Mouse (Mus musculus) hindbrain, embryonic 13.5 days (tissue): Measurements from ENCODE around the gene Utp4. TPM values are rescaled to one million over a fixed set of nuclear protein-coding genes. Genes with fewer than 3 reads are reported as not detected.

Experiments used
- ATAC-seq: fragments of 200-750 bp; cut with Nextera tagmentation; 2 replicates; pipeline ENCODE4 v1.8.0; 2017; ENCODE audit warnings: moderate TSS enrichment; ENCODE audit not compliant: low FRiP score
- H3K27ac ChIP-seq: fragments of 300-500 bp; sonication (generic); 2 replicates; pipeline ENCODE4 v1.5.1; 2015; ENCODE audit warnings: inconsistent platforms, mild to moderate bottlenecking, moderate library complexity
- H3K27me3 ChIP-seq: fragments of 300-500 bp; sonication (generic); 2 replicates; pipeline ENCODE4 v1.6.1; 2015; ENCODE audit warnings: mild to moderate bottlenecking, inconsistent platforms
- H3K36me3 ChIP-seq: fragments of 300-500 bp; sonication (generic); 2 replicates; pipeline ENCODE4 v1.6.1; 2015; ENCODE audit warnings: mild to moderate bottlenecking, inconsistent platforms
- H3K4me1 ChIP-seq: fragments of 300-500 bp; sonication (generic); replicated peaks from 2 replicates; pipeline ENCODE4 v1.6.1; 2015; ENCODE audit warnings: inconsistent platforms
- H3K4me2 ChIP-seq: fragments of 300-500 bp; sonication (generic); 2 replicates; pipeline ENCODE4 v1.6.1; 2015; ENCODE audit warnings: inconsistent platforms, mild to moderate bottlenecking, moderate library complexity
- H3K4me3 ChIP-seq: fragments of 300-500 bp; sonication (generic); 2 replicates; pipeline ENCODE4 v1.5.1; 2015; ENCODE audit warnings: mild to moderate bottlenecking, inconsistent platforms
- H3K9ac ChIP-seq: fragments of 300-500 bp; sonication (generic); 2 replicates; pipeline ENCODE4 v1.6.1; 2015; ENCODE audit warnings: mild to moderate bottlenecking, inconsistent platforms
- H3K9me3 ChIP-seq: fragments of 300-500 bp; sonication (generic); 2 replicates; pipeline ENCODE4 v1.6.1; 2016; ENCODE audit warnings: inconsistent platforms
- WGBS: fragments of 180-500 bp; shearing (Covaris S2); methylation state at CpG from one replicate; pipeline ENCODE4 v1.1.7; 2015; 5-methylcytosine and 5-hydroxymethylcytosine counted together
- polyA plus RNA-seq: library from polyadenylated mRNA; unstranded; fragments of >200 nt; fragmentation: Nextera tagmentation; extraction: Ambion mirVana; gene quantifications from 2 replicates; pipeline ENCODE4 v1.2.1, GENCODE M21; 2015

Utp4 gene
- 45.5 and 47.3 TPM in 2 replicates for polyA plus RNA-seq

DNA sequence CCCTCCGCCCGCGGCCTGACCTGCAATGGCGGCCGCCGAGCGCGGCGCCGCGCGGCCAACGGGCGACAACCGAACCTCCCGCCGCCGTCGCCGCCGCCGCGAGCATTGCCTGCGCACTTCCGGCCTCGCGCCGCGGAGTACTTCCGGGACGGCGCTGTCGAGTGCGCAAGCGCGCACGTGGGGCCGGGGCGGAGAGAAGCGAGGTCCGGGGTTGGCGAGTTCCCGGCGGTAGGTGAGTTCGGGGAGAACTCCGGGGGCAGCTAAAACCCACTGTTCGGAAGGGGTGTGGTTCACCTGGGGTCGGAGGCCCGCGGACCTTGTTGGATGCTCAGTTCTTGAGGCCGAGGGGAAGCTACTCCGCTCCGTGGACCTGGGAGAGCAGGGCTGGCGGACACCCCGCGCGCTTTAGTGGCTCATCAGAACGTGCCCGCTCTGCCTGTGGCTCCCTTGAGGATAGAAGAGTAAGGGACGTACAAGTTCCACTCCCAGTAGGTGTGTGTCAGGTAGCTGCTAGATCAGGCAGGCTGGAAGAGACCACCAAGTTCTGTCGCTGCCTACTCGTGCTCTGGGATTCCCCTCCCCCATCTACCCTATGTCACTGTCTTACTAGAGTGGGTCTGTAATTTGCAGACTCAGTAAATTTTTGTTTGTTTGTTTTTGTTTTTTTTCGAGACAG, at the start of gene Utp4:
Gene Utp4 (plus strand): TSS at position 156 of the 676 bp plus-strand sequence.
- peak; percentile 95 for ATAC-seq
- Histone ChIP-seq H3K9ac (peak within 1 kb of the TSS; percentile 96), H3K36me3 (peaks cover 33% of the 10 kb centered on the region), H3K4me3 (peak within 1 kb of the TSS; percentile 89), H3K27me3 (no peaks in the 10 kb centered on the region), H3K4me1 (peaks cover 22% of the 10 kb centered on the region), H3K27ac (peak within 1 kb of the TSS; percentile 97), H3K9me3 (no peaks in the 10 kb centered on the region), H3K4me2 (peak within 1 kb of the TSS; percentile 80)
- under 1% methylated on average over 49 of the region's 63 CpGs for whole genome bisulfite sequencing

- Histone ChIP-seq H3K4me2 (no peak overlapping the region), H3K36me3 (peaks cover 10% of the 10 kb centered on the region), H3K4me3 (no peak overlapping the region), H3K27me3 (no peaks in the 10 kb centered on the region), H3K9me3 (no peaks in the 10 kb centered on the region), H3K27ac (no peak overlapping the region), H3K9ac (no peak overlapping the region), H3K4me1 (peaks cover 7% of the 10 kb centered on the region)
- 91% methylated on average over 10 of the region's 10 CpGs for WGBS
- no peak for ATAC-seq
Observed at GRCm38 (mm10) chr8:106850034-106850433, 43.4 kb upstream of the Utp4 start.

- ATAC-seq: no peak
- Histone ChIP-seq H3K4me1 (peaks cover 9% of the 10 kb centered on the region), H3K9me3 (no peaks in the 10 kb centered on the region), H3K27me3 (no peaks in the 10 kb centered on the region), H3K36me3 (peaks cover 10% of the 10 kb centered on the region), H3K27ac (no peak overlapping the region), H3K4me3 (no peak overlapping the region), H3K4me2 (no peak overlapping the region), H3K9ac (peak overlapping the region; percentile 39; the same call in 1 of the 2 replicates)
- WGBS: 50% methylated on average over 8 of the region's 8 CpGs
Observed at GRCm38 (mm10) chr8:106854534-106855241, 38.7 kb upstream of the Utp4 start.

DNA sequence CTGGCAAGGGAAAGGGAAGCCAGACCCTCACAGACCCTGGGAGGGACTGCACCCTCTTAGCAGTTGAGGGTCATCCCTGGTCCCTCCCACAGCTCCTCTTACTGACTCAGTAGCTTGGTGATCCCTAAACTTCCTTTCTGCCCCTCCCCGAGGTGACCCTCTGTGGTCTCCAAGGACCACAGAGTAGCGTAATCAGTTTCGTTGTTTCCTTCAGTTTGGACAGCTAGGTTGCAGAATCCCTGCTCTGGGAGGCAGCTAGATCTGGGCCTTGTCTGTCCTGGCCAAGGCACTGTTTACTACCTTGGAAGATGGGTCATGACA, 38.2 kb upstream of the Utp4 start:
- ATAC-seq: no peak
- H3K4me2 ChIP-seq: no peak overlapping the region
- no peak overlapping the region for H3K27ac ChIP-seq
- no peak overlapping the region for H3K4me3 ChIP-seq
- peaks cover 8% of the 10 kb centered on the region for H3K36me3 ChIP-seq
- WGBS: 89% methylated on average over 3 of the region's 3 CpGs
- no peaks in the 10 kb centered on the region for H3K27me3 ChIP-seq
- no peaks in the 10 kb centered on the region for H3K9me3 ChIP-seq
- H3K9ac ChIP-seq: 0 out of 2 replicates have a peak overlapping the region, but pooled peaks have one; percentile 39
- H3K4me1 ChIP-seq: peaks cover 9% of the 10 kb centered on the region

DNA sequence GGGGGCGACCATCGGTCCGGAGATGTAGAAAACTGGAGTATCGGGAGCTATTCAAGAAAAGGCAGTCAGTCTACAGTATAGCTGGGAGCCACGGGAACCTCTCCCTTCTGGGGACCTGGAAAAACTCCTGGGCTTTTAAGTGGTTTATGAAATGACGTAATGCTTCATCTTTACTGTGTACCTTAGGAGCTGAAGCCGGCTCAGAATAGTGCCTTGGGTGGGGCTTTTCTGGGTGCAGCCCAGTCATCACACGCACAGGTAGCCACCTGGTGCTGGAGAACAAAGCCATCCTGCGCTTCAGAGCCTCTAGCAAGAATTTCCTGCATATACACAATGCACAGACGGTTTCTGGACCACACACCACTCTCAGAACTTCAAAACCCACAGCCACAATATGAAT, 30.6 kb upstream of the Utp4 start:
- H3K27me3 ChIP-seq: peaks cover 8% of the 10 kb centered on the region; the same call in 1 of the 2 replicates
- no peak overlapping the region for H3K4me2 ChIP-seq
- 93% methylated on average over 10 of the region's 10 CpGs for WGBS
- H3K4me1 ChIP-seq: no peaks in the 10 kb centered on the region
- H3K9me3 ChIP-seq: no peaks in the 10 kb centered on the region
- H3K4me3 ChIP-seq: no peak overlapping the region
- H3K9ac ChIP-seq: no peak overlapping the region
- no peak overlapping the region for H3K27ac ChIP-seq
- no peaks in the 10 kb centered on the region for H3K36me3 ChIP-seq
- no peak for ATAC-seq

DNA sequence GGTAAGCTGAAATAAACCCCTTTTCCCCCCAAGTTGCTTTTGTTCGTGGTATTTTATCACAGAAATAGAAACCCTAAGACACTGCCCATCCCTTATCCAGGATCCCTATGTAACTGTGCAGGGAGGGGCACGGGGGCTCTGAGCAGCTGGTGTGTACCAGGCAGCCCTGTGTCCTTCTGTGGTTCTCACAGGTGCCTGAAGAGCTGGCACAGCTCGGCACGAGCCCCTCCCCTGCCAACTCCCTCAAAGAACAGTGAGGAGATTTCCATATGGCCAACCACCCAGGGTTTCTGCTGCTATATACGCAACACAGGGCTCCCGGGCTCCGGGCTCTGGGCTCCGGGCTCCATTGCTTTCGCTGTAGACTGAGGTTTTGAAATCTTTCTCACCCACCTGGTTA, 28.1 kb upstream of the Utp4 start:
- Histone ChIP-seq H3K27me3 (peaks cover 33% of the 10 kb centered on the region), H3K36me3 (no peaks in the 10 kb centered on the region), H3K27ac (no peak overlapping the region), H3K9me3 (no peaks in the 10 kb centered on the region), H3K4me1 (peaks cover 6% of the 10 kb centered on the region), H3K4me3 (no peak overlapping the region), H3K4me2 (no peak overlapping the region), H3K9ac (no peak overlapping the region)
- 82% methylated on average over 9 of the region's 9 CpGs for WGBS
- ATAC-seq: no peak

DNA sequence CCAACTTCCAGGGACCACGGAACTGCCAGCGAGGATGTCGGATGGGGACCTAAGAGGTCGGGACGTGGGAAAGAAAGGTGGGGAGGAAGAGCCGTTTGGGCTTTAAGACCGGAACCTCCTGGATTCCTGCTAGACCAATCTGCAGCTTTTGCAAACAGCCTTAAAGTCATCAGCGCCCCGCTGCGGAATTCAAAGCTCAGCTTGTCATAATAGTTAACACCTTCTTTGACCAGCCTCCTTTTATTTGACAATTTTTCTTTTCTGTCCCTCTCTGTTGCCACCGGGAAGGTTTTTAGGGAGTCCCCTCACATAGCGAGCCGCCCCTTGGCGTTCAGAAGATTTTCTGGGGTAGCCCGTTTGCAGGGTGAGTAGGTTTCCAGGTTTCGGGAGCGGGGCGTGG, 23.4 kb upstream of the Utp4 start, which contains the start of gene Has3:
Gene Has3 (plus strand): TSS at position 192 of the 400 bp plus-strand sequence.
- Histone ChIP-seq H3K4me1 (peaks cover 35% of the 10 kb centered on the region), H3K9me3 (no peaks in the 10 kb centered on the region), H3K27me3 (peaks cover 64% of the 10 kb centered on the region), H3K27ac (peak within 1 kb of the TSS; percentile 71), H3K4me3 (peak within 1 kb of the TSS; percentile 68), H3K9ac (peak within 1 kb of the TSS; percentile 83), H3K36me3 (peaks cover 12% of the 10 kb centered on the region), H3K4me2 (peak within 1 kb of the TSS; percentile 96)
- no peak for ATAC-seq
- under 1% methylated on average over 18 of the region's 18 CpGs for WGBS

DNA sequence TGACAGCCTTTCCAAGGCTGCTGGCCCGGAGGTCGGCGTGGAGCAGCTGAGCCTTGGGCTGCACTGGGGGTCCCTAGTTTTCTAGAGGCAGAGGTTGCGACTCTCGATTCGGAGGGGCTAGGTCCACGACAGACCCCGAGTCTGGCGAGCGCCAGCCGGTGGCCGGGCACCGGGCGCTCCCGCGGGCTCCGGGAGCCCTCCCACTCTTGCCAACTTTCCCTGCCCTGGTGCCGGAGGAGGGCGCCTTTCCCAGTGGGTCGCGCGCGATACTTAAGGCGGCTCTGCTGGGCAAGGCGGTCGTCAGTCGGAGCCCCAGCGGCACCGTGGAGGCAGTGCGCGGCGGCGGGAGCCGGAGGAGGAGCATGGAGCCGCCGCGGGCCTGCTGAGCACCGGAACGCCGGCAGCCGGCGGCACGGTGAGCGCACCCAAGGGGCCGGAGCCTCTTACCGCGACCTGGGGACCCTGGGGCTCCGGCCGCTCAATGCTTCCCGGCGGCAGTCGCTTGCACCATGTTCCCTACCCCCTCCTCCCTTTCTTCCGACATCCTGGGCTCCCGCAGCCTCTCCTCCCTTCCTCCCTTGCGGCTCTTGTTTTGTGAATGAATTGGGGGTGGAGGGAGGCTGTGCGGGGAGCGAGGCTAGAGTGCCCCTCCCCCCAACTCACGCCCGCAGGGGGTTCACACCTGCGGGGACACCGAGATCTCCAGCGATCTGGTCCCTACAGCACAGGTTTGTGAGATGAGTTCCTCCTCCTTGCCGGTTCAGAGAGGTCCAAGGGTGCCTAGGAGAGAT, 22.7 kb upstream of the Utp4 start:
- WGBS: under 1% methylated on average over 61 of the region's 63 CpGs
- ATAC-seq: peak; percentile 80
- Histone ChIP-seq H3K27ac (peak overlapping the region; percentile 71), H3K9ac (peak overlapping the region; percentile 83), H3K4me3 (peak overlapping the region; percentile 68), H3K27me3 (peaks cover 64% of the 10 kb centered on the region), H3K36me3 (peaks cover 12% of the 10 kb centered on the region), H3K4me2 (peak overlapping the region; percentile 96), H3K4me1 (peaks cover 35% of the 10 kb centered on the region), H3K9me3 (no peaks in the 10 kb centered on the region)

DNA sequence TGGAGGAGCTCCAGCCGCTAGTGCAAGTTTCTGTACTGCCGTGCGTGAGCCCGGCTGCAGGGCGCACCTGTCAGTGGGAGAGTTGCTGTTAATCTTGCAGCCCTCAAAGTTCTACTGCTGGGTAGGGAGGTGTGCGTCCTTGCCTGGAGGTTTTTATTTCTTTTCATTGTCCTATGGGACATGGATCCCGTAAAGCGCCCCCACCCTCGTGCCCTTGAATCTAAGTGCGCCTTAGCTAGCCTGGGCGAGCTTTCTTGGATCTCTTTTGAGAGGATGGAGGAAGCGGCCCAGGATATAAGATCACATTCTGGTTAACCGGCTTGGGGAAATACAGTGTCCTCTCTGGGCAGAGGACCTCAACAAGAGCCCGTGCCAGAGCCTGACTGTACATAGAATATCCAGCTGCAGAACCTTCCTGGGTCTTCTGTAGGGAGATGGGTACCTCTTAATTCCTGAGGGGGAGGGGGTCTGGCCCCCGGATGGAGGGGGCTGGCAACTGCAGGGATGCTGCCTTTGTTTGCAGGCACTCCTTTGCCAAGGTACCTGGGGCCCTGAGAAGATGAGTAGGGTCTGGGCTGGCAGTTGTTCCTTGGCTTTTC, 22.0 kb upstream of the Utp4 start:
- peak overlapping the region; percentile 68 for H3K4me3 ChIP-seq
- peak overlapping the region; percentile 96 for H3K4me2 ChIP-seq
- peaks cover 64% of the 10 kb centered on the region for H3K27me3 ChIP-seq
- peaks cover 35% of the 10 kb centered on the region for H3K4me1 ChIP-seq
- 0% methylated on average over 15 of the region's 15 CpGs for WGBS
- H3K36me3 ChIP-seq: peaks cover 14% of the 10 kb centered on the region
- H3K9me3 ChIP-seq: no peaks in the 10 kb centered on the region
- H3K9ac ChIP-seq: peak overlapping the region; percentile 83
- peak; percentile 32 for ATAC-seq
- H3K27ac ChIP-seq: peak overlapping the region; percentile 71

DNA sequence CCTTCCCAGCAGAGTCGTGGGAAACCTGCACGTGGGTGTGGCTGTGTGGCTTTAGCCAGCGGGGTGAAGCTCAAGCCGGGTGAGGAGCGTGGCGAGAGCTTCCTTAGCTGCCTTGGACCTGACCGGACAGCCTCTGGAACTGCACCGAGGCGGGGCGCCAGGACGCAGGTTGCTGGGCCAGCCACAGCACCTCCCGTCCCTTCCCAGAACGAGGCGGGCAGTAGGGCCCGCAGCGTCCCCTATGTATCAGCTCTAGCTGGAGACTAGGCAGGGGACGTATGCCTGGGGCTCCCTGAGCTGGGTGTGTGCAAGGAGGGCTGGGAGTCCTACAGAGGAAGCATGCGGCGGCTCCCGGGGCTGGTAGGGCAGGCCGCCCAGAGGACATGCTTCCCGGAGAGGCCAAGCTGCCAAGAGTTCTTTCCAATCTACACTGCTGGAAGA, 21.5 kb upstream of the Utp4 start:
- peaks cover 20% of the 10 kb centered on the region for H3K36me3 ChIP-seq
- H3K9ac ChIP-seq: peak overlapping the region; percentile 83
- peaks cover 35% of the 10 kb centered on the region for H3K4me1 ChIP-seq
- under 1% methylated on average over 22 of the region's 22 CpGs for WGBS
- peak; percentile 53 for ATAC-seq
- peak overlapping the region; percentile 71 for H3K27ac ChIP-seq
- peaks cover 62% of the 10 kb centered on the region for H3K27me3 ChIP-seq
- no peaks in the 10 kb centered on the region for H3K9me3 ChIP-seq
- peak overlapping the region; percentile 68 for H3K4me3 ChIP-seq
- peak overlapping the region; percentile 96 for H3K4me2 ChIP-seq

GRCm38 (mm10) chr8:106872454-106873034, 20.9 kb upstream of the Utp4 start:
- Histone ChIP-seq H3K9ac (peak overlapping the region; percentile 83), H3K27ac (peak overlapping the region; percentile 71; the same call in 1 of the 2 replicates), H3K4me1 (peaks cover 35% of the 10 kb centered on the region), H3K36me3 (peaks cover 22% of the 10 kb centered on the region), H3K4me2 (peak overlapping the region; percentile 96), H3K27me3 (peaks cover 56% of the 10 kb centered on the region), H3K9me3 (no peaks in the 10 kb centered on the region), H3K4me3 (peak overlapping the region; percentile 68)
- 7% methylated on average over 8 of the region's 8 CpGs for WGBS
- no peak for ATAC-seq
